12 mouse cellular contexts compared by ENCODE assay signal in the genomic region with DNA sequence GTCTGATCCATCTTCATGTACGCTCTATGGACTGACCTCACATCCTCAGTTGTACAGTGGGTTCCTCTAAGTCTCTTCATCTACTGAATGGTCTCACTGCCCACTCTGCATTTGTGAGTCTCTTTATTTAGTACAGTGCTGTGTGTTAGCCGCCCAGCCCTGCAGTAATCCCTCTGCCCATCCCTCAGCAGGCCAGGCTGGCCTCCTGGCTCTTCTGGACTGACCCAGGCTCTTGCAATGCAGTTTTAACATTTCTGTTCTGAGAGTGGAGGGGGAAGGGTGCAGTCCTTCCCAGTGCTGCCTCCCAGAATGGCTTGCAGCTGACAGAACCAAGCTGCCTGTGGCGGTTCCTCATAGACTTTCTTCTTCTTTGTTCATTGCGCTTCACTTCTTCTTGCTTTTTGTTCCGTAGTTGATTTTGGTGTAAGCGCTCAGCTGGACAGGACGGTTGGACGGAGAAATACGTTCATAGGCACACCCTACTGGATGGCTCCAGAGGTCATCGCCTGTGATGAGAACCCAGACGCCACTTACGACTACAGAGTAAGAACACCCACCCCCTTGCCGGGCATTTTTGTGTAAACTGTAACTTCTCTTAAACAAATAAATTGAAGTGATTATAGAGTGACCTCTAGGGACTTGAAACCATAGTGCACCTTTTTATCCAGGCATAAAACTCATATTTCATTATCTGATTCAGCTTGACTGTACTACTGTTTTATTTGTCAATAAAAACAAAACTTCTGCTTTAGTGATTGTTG.
DNase-seq lines count a peak whose midpoint lies in the region; ATAC-seq and TF ChIP-seq lines count a peak whose summit lies in the region.
"Had no signal": no experiment of that assay in that cellular context is flagged by ENCODE, and none has a peak within 500 bp of the region (broad histone marks: within the 10 kb centered on the region; RNA-seq: fewer than 3 reads in every experiment).

No protein-coding gene starts in this region.

- H3K9me3 ChIP-seq in liver, postnatal 0 days (ENCODE audit: low read length) = no peaks in the 10 kb centered on the region
- no peaks in the 10 kb centered on the region for H3K9me3 ChIP-seq in forebrain, embryonic 16.5 days (ENCODE audit: control insufficient read depth, low read length)
- no peaks in the 10 kb centered on the region for H3K9me3 ChIP-seq in neural tube, embryonic 15.5 days (replicated peaks)
- H3K9me3 ChIP-seq: embryonic facial prominence, embryonic 12.5 days; heart, embryonic 15.5 days had no signal

- no peaks in the 10 kb centered on the region for H3K79me2 ChIP-seq in liver, adult 2 months (ENCODE audit: control insufficient read depth, insufficient read depth, low read length)

- H3K9ac ChIP-seq in liver, adult 2 months (ENCODE audit: low read depth, low read length) = no peak overlapping the region
- no peak overlapping the region for H3K9ac ChIP-seq in liver, postnatal 0 days (replicated peaks)
- no peak overlapping the region for H3K9ac ChIP-seq in forebrain, embryonic 16.5 days (replicated peaks; ENCODE audit: low read depth, low read length)
- no peak overlapping the region for H3K9ac ChIP-seq in neural tube, embryonic 15.5 days (replicated peaks)
- H3K9ac ChIP-seq: embryonic facial prominence, embryonic 12.5 days; heart, embryonic 15.5 days had no signal

- no peaks in the 10 kb centered on the region for H3K4me1 ChIP-seq in liver, adult 2 months (ENCODE audit: control insufficient read depth, insufficient read depth, low read length)
- no peaks in the 10 kb centered on the region for H3K4me1 ChIP-seq in liver, postnatal 0 days (ENCODE audit: insufficient read depth)
- peaks cover 24% of the 10 kb centered on the region for H3K4me1 ChIP-seq in forebrain, embryonic 16.5 days (replicated peaks; ENCODE audit: control insufficient read depth, insufficient read depth, low read length)
- H3K4me1 ChIP-seq in neural tube, embryonic 15.5 days = peaks cover 32% of the 10 kb centered on the region
- H3K4me1 ChIP-seq: embryonic facial prominence, embryonic 12.5 days had no signal

- ATAC-seq in liver, postnatal 0 days = no peak
- ATAC-seq in forebrain, embryonic 16.5 days = 0 out of 2 replicates have a peak, but pooled peaks have one; percentile 13
- ATAC-seq in neural tube, embryonic 15.5 days (ENCODE audit: low FRiP score) = no peak

- H3K36me3 ChIP-seq in liver, adult 2 months (ENCODE audit: control insufficient read depth, insufficient read depth, low read length) = no peaks in the 10 kb centered on the region; the same call in 1 of the 2 replicates
- peaks cover 32% of the 10 kb centered on the region for H3K36me3 ChIP-seq in liver, postnatal 0 days (replicated peaks; ENCODE audit: insufficient read depth, low read length)
- peaks cover 27% of the 10 kb centered on the region for H3K36me3 ChIP-seq in forebrain, embryonic 16.5 days (ENCODE audit: control insufficient read depth, insufficient read depth)
- peaks cover 71% of the 10 kb centered on the region for H3K36me3 ChIP-seq in neural tube, embryonic 15.5 days

- TF ChIP-seq POLR2A in liver, adult 2 months (IDR thresholded peaks at IDR 0.05; ENCODE audit: extremely low read depth, insufficient read depth, low read length) = no peak

- 73% methylated on average over 13 of the region's 13 CpGs for WGBS in liver, adult 2 months
- WGBS in liver, postnatal 0 days (ENCODE audit: insufficient replicate concordance) = 66% methylated on average over 13 of the region's 13 CpGs
- WGBS in forebrain, embryonic 16.5 days = 57% methylated on average over 13 of the region's 13 CpGs
- WGBS in neural tube, embryonic 15.5 days = 68% methylated on average over 13 of the region's 13 CpGs

- DNase-seq in embryo, embryonic 11 days = peak; percentile 14
- no peak for DNase-seq in embryo, embryonic 10.5 days (ENCODE audit: low spot score)
- peak; percentile 3 for DNase-seq in liver, adult 2 months (ENCODE audit: extremely low read depth, low read depth, low spot score)
- no peak for DNase-seq in liver, postnatal 0 days
- no peak for DNase-seq in adrenal gland, postnatal 25 days
- no peak for DNase-seq in urinary bladder, postnatal 14 days (ENCODE audit: low spot score)
- DNase-seq: adrenal gland, postnatal 14 days had no signal

- H3K27me3 ChIP-seq in liver, adult 2 months (ENCODE audit: control insufficient read depth, insufficient read depth, low read length) = no peaks in the 10 kb centered on the region
- no peaks in the 10 kb centered on the region for H3K27me3 ChIP-seq in liver, postnatal 0 days (ENCODE audit: insufficient read depth, low read length)
- no peaks in the 10 kb centered on the region for H3K27me3 ChIP-seq in forebrain, embryonic 16.5 days (replicated peaks; ENCODE audit: control insufficient read depth, insufficient read depth, low read length)
- H3K27me3 ChIP-seq in neural tube, embryonic 15.5 days (replicated peaks) = no peaks in the 10 kb centered on the region
- H3K27me3 ChIP-seq: embryonic facial prominence, embryonic 12.5 days; heart, embryonic 15.5 days had no signal

- no peak for TF ChIP-seq EP300 in liver, postnatal 0 days (IDR thresholded peaks at IDR 0.05; ENCODE audit: low read depth)

- no peak overlapping the region for H3K4me2 ChIP-seq in liver, postnatal 0 days (ENCODE audit: low read depth, low read length)
- H3K4me2 ChIP-seq in forebrain, embryonic 16.5 days (ENCODE audit: low read length) = no peak overlapping the region
- H3K4me2 ChIP-seq in neural tube, embryonic 15.5 days = no peak overlapping the region
- H3K4me2 ChIP-seq: embryonic facial prominence, embryonic 12.5 days; heart, embryonic 15.5 days; midbrain, embryonic 11.5 days had no signal

- TF ChIP-seq CTCF in liver, adult 2 months (IDR thresholded peaks at IDR 0.05; ENCODE audit: low read depth, low read length) = no peak
- TF ChIP-seq CTCF in liver, postnatal 0 days (IDR thresholded peaks at IDR 0.05; ENCODE audit: low read depth) = no peak

- no peak overlapping the region for H3K4me3 ChIP-seq in liver, adult 2 months (ENCODE audit: insufficient read depth, low read depth, low read length)
- no peak overlapping the region for H3K4me3 ChIP-seq in liver, postnatal 0 days (ENCODE audit: low read depth, low read length)
- H3K4me3 ChIP-seq in forebrain, embryonic 16.5 days (replicated peaks; ENCODE audit: low read length) = no peak overlapping the region
- H3K4me3 ChIP-seq in neural tube, embryonic 15.5 days (replicated peaks) = no peak overlapping the region
- H3K4me3 ChIP-seq: embryonic facial prominence, embryonic 12.5 days; heart, embryonic 15.5 days had no signal

- no peak overlapping the region for H3K27ac ChIP-seq in liver, adult 2 months (replicated peaks; ENCODE audit: insufficient read depth, low read depth, low read length)
- no peak overlapping the region for H3K27ac ChIP-seq in liver, postnatal 0 days (ENCODE audit: low read depth)
- H3K27ac ChIP-seq in forebrain, embryonic 16.5 days (ENCODE audit: low read length) = no peak overlapping the region; the same call in 1 of the 2 replicates
- H3K27ac ChIP-seq in neural tube, embryonic 15.5 days (replicated peaks) = peak overlapping the region; percentile 38; the same call in 1 of the 2 replicates
- H3K27ac ChIP-seq: embryonic facial prominence, embryonic 12.5 days had no signal

Comparison
In these comparisons a context has a peak if more than half of its experiments do, and no peak if none do; other contexts are left out.
1. DNase-seq: peak in embryo, embryonic 11 days (single experiment) and liver, adult 2 months (single experiment); none in embryo, embryonic 10.5 days (single experiment), liver, postnatal 0 days (single experiment), adrenal gland, postnatal 25 days (single experiment) and urinary bladder, postnatal 14 days (single experiment).